Mouse (Mus musculus): ENCODE results near the gene Ssbp3. TPM values are rescaled to one million over a fixed set of nuclear protein-coding genes. Genes with fewer than 3 reads are reported as not detected.

Ssbp3 gene
- polyA plus RNA-seq, 1 experiment from 2014 or later: 190 TPM

DNA sequence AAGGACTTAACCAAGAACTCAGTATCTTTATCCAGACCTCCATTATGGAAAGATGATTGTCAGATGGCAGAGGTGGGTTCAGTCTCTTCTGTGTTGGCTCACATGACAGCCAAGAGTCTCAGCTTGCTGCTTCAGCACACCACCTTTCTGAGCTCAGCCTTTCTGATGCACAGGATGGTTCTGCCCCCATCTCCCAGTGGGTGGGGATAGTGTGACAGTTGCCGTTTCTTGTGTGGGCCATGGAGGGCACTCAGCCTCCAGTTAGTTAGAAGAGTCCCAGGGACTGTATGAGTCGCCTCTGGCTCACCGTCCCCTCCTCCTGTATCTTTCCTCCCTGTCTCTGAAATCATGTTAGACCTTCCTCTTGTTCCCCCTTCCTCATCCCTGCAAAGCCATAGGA, 55.9 kb downstream of the Ssbp3 start:
- Histone ChIP-seq H3K4me2 (no peak overlapping the region), H3K36me3 (peaks cover 31% of the 10 kb centered on the region), H3K27ac (no peak overlapping the region), H3K4me1 (peaks cover 82% of the 10 kb centered on the region), H3K9me3 (no peaks in the 10 kb centered on the region), H3K4me3 (no peak overlapping the region), H3K9ac (no peak overlapping the region), H3K27me3 (no peaks in the 10 kb centered on the region)
- ATAC-seq (ENCODE audit: insufficient number of reproducible peaks, insufficient read depth, low FRiP score, low TSS enrichment, low read depth): no peak
- WGBS: 81% methylated on average over 3 of the region's 3 CpGs

DNA sequence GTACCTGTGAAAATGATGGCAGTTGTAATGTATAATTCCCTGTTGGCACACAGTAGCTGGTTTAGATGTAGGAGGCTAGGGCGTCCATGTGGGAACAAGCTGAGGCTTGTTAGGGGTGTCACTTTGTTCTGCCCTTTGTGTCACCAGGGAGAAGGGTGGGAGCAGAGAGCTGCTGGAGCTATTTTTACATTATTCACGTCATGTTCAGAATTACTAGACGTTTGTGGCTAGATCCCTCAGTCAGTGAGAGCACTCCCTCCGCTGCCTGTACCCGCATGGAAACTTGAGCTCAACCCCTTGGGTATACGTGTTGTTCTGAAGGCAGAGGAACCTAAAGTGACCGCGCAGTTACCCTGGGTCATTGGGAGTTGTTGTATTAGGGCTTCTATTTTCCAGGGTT, 58.4 kb downstream of the Ssbp3 start:
- H3K27ac ChIP-seq: peak overlapping the region; percentile 64; the same call in 1 of the 2 replicates
- no peak for ATAC-seq (ENCODE audit: insufficient number of reproducible peaks, insufficient read depth, low FRiP score, low TSS enrichment, low read depth)
- H3K9ac ChIP-seq: no peak overlapping the region
- H3K9me3 ChIP-seq: no peaks in the 10 kb centered on the region
- H3K4me1 ChIP-seq: peaks cover 83% of the 10 kb centered on the region
- H3K27me3 ChIP-seq: no peaks in the 10 kb centered on the region
- H3K36me3 ChIP-seq: peaks cover 31% of the 10 kb centered on the region
- WGBS: 49% methylated on average over 8 of the region's 8 CpGs
- H3K4me2 ChIP-seq: no peak overlapping the region
- no peak overlapping the region for H3K4me3 ChIP-seq

DNA sequence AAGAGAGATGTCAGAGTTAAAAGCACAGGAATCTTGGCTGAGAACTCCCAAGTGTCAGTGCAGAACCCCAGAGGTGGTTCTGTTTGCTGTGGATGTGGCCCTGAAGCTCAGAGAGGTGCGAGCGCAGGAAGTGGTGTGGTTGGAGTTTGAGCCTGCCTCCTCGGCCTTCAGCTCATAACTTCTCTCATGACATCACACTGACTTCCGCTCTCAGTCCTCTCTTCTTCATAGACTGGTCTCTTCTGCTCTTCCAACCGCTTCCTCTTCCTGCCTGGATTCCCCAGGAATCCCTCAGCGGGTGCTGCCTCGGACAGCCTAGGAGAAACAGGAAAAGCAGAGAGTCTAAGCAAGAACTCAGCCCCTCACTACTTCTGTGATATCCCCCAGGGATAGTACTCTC, 60.3 kb downstream of the Ssbp3 start:
- Histone ChIP-seq H3K4me1 (peaks cover 85% of the 10 kb centered on the region), H3K9me3 (no peaks in the 10 kb centered on the region), H3K4me3 (no peak overlapping the region), H3K27ac (no peak overlapping the region), H3K4me2 (no peak overlapping the region), H3K36me3 (peaks cover 14% of the 10 kb centered on the region), H3K9ac (no peak overlapping the region), H3K27me3 (no peaks in the 10 kb centered on the region)
- ATAC-seq (ENCODE audit: insufficient number of reproducible peaks, insufficient read depth, low FRiP score, low TSS enrichment, low read depth): no peak
- 79% methylated on average over 7 of the region's 7 CpGs for WGBS

DNA sequence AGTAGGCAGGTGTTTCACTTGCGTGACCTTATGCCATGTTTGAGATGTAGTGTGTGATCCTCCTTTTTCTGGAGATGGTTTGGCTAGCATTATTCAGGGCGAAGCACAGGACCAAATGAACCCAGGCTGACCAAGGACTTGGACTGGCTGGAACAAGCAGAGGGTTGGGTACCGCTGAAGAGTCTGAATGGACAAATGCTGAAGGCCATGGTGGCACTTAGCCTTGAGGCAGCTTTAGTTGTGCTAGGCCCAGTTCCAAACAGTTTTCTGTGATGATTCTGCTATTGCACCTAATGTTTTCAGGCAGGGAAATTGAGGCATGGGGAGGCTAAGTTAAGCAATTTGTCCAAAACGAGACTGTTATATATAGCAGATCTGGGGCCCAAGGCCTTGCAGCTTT, 61.6 kb downstream of the Ssbp3 start:
- no peak for ATAC-seq (ENCODE audit: insufficient number of reproducible peaks, insufficient read depth, low FRiP score, low TSS enrichment, low read depth)

DNA sequence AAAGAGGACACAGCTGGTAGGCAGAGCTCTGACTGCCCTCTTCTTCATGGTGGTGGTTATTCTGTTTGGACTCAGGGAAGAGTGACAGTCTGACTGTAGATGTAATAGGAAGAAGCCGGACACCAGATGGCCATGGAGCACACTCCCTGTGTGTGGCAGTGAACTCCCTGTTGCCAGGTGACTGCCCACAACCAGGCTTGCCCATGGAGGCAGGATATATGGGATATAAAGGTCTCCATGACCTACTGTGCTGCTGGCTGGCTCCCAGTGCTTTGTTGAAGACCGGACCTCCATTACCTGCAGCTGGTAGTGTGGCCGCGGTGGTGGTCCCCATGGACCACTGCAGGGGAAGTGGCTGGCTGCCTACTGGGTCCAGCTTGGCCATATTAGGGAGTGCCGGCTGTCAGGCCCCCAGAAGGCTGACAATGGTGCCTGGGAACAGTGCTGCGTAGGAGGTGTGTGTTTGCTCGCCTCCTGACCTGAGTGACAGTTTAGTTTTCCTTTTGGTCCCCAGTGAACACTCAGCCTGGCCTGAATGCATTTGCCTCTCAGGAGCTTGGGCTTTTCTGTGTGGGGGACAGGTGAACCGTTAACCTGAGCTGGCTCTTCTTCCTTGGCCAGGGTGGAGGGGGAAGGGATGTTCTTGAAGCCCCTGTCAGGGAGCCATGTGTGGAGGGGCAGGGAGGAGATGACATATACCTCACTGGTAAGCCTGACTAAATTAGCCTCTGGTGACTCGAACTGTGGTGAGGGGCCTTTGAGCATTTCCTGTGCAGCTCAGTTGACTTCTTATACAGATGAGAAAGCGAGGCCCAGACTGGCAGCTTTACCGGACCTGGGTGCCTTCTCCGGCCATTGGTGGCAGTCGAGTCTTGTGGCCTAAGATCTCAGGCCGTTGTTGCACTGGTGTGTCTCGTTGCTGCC, 62.2 kb downstream of the Ssbp3 start:
- 70% methylated on average over 15 of the region's 15 CpGs for WGBS
- no peak overlapping the region for H3K4me2 ChIP-seq
- 0 out of 2 replicates have a peak overlapping the region, but pooled peaks have one; percentile 21 for H3K9ac ChIP-seq
- H3K27me3 ChIP-seq: no peaks in the 10 kb centered on the region
- H3K36me3 ChIP-seq: 0 out of 2 replicates have a peak, but pooled peaks cover 4% of the 10 kb centered on the region
- peak overlapping the region; percentile 60 for H3K27ac ChIP-seq
- ATAC-seq (ENCODE audit: insufficient number of reproducible peaks, insufficient read depth, low FRiP score, low TSS enrichment, low read depth): no peak
- no peaks in the 10 kb centered on the region for H3K9me3 ChIP-seq
- no peak overlapping the region for H3K4me3 ChIP-seq
- H3K4me1 ChIP-seq: peaks cover 96% of the 10 kb centered on the region

More for the DNA sequence above, 61.6 kb downstream of the Ssbp3 start:
- Histone ChIP-seq H3K4me3 (no peak overlapping the region), H3K4me1 (peaks cover 93% of the 10 kb centered on the region), H3K27ac (no peak overlapping the region; the same call in none of the 2 replicates), H3K9ac (no peak overlapping the region), H3K9me3 (no peaks in the 10 kb centered on the region), H3K27me3 (no peaks in the 10 kb centered on the region), H3K36me3 (0 out of 2 replicates have a peak, but pooled peaks cover 4% of the 10 kb centered on the region), H3K4me2 (no peak overlapping the region)
- 81% methylated on average over 4 of the region's 4 CpGs for WGBS

DNA sequence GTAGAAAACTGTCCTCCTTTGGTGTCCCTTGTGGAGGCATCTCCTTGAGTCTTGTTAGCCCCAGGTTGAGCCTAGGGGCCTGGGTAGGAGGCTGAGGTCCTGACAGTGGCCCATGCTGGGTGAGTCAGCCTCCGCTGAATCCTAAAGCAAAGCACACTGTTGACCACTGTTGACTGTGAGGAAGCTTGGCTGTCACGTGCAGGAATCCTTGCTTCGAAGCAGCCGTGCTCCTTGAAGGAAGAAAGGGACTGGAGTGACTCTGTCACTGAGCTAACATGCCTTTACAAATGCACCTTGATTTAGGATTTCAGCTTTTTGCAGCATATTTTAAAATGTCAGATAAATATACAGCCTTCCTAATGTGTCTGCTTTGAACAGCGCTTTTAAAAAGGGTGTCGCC, 64.8 kb downstream of the Ssbp3 start:
- WGBS: 66% methylated on average over 6 of the region's 6 CpGs
- Histone ChIP-seq H3K4me3 (no peak overlapping the region), H3K36me3 (no peaks in the 10 kb centered on the region; the same call in 1 of the 2 replicates), H3K4me2 (no peak overlapping the region), H3K4me1 (peaks cover 98% of the 10 kb centered on the region), H3K9ac (no peak overlapping the region), H3K9me3 (no peaks in the 10 kb centered on the region), H3K27ac (peak overlapping the region; percentile 34), H3K27me3 (no peaks in the 10 kb centered on the region)
- no peak for ATAC-seq (ENCODE audit: insufficient number of reproducible peaks, insufficient read depth, low FRiP score, low TSS enrichment, low read depth)

DNA sequence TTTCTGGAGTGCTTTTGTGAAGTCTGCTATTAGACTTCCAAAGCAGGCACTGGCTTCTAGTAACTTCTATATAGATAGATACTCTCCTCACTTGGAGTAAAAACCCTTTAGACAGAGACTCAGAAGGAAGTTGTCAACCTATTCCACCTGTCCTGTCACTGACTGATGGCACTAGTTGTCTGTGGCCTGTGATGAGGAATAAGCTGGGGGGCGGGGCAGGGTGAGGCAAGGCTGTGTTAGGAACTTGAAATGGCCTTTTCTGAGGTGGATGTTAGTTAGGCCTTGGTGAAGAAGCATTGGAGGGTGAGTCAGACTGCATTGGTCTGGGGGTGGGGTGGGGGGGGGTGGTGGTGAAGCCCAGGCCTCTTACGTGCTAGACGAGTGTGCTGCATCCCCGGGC, 65.4 kb downstream of the Ssbp3 start:
- no peaks in the 10 kb centered on the region; the same call in 1 of the 2 replicates for H3K36me3 ChIP-seq
- no peak for ATAC-seq (ENCODE audit: insufficient number of reproducible peaks, insufficient read depth, low FRiP score, low TSS enrichment, low read depth)
- H3K9ac ChIP-seq: no peak overlapping the region
- H3K4me2 ChIP-seq: no peak overlapping the region
- 40% methylated on average over 4 of the region's 4 CpGs for WGBS
- H3K27me3 ChIP-seq: no peaks in the 10 kb centered on the region
- peak overlapping the region; percentile 23; the same call in 1 of the 2 replicates for H3K27ac ChIP-seq
- peaks cover 98% of the 10 kb centered on the region for H3K4me1 ChIP-seq
- H3K4me3 ChIP-seq: no peak overlapping the region
- no peaks in the 10 kb centered on the region for H3K9me3 ChIP-seq

DNA sequence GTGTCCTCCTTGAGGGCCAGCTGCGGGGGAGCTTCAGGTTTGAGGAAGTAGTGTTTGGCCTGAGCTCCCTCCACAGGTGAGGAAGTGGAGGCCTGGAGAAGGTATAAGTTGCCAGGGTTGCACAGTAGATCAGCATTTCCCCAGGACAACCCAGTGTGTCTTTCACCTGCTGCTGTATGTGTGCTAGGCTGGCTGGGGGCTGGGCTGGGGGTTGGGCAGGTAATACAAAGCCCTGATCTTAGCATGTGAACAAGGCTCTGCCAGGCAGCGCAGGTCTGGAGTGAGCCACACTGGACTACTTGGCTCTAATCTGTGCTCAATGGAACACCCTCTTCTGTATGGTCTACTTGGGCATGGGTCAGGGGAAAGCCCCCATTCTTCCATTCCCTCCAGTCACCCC, 66.1 kb downstream of the Ssbp3 start:
- Histone ChIP-seq H3K9ac (no peak overlapping the region), H3K4me2 (no peak overlapping the region)

DNA sequence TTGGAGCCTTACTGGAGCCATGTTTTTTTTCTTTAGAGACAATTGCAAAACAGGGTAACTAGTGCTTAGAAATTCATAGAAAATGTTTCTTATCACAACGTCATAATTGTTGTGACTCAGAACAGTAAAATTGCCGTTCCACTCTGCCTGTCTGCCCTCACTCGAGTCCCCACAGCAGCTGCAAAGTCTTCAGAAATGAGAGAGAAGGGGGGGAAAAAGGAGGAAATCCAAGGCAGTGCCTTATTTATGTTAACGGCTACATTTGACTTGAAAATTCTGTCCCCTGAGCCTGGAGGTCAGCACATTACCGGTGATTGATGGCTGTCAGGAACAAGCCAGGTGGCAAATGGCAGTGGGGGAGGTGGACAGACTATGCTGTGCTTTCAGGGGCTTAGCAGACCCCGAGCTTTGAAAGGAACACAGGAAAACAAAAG, 66.7 kb downstream of the Ssbp3 start:
- H3K4me1 ChIP-seq: peaks cover 97% of the 10 kb centered on the region
- no peaks in the 10 kb centered on the region for H3K27me3 ChIP-seq
- no peak overlapping the region for H3K9ac ChIP-seq
- H3K4me3 ChIP-seq: no peak overlapping the region
- no peaks in the 10 kb centered on the region; the same call in 1 of the 2 replicates for H3K36me3 ChIP-seq
- no peak for ATAC-seq (ENCODE audit: insufficient number of reproducible peaks, insufficient read depth, low FRiP score, low TSS enrichment, low read depth)
- peak overlapping the region; percentile 58 for H3K27ac ChIP-seq
- H3K4me2 ChIP-seq: peak overlapping the region; percentile 17; the same call in 1 of the 2 replicates
- WGBS: 5% methylated on average over 6 of the region's 6 CpGs
- no peaks in the 10 kb centered on the region for H3K9me3 ChIP-seq

More for the DNA sequence above, 66.1 kb downstream of the Ssbp3 start:
- ATAC-seq (ENCODE audit: insufficient number of reproducible peaks, insufficient read depth, low FRiP score, low TSS enrichment, low read depth): no peak
- H3K27me3 ChIP-seq: no peaks in the 10 kb centered on the region
- peaks cover 98% of the 10 kb centered on the region for H3K4me1 ChIP-seq
- peak overlapping the region; percentile 23; the same call in 1 of the 2 replicates for H3K27ac ChIP-seq
- no peaks in the 10 kb centered on the region; the same call in 1 of the 2 replicates for H3K36me3 ChIP-seq
- H3K4me3 ChIP-seq: no peak overlapping the region
- WGBS: 58% methylated on average over 2 of the region's 2 CpGs
- no peaks in the 10 kb centered on the region for H3K9me3 ChIP-seq

DNA sequence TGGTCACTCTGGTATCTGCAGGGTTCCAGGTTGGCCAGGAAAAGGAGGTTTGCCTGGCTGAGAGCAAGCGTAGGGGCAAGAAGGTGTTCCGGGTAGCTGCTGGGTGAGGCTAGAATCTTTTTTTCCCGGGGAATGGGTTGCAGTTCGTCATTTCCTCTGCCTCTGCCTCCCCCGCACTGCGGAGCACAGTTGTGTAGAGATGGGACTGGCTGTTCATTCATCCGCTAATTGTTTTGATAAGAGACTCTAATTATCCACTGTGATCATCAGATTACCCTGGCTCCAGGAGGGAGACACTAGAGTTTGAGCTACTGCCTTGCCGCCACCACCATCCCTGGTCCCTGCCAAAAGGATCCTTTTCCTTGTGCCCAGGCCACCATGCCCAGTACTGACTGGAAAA, 67.9 kb downstream of the Ssbp3 start:
- no peaks in the 10 kb centered on the region for H3K27me3 ChIP-seq
- peak overlapping the region; percentile 27; the same call in 1 of the 2 replicates for H3K9ac ChIP-seq
- no peak overlapping the region for H3K4me3 ChIP-seq
- ATAC-seq (ENCODE audit: insufficient number of reproducible peaks, insufficient read depth, low FRiP score, low TSS enrichment, low read depth): no peak
- WGBS: 43% methylated on average over 8 of the region's 8 CpGs
- H3K36me3 ChIP-seq: no peaks in the 10 kb centered on the region; the same call in 1 of the 2 replicates
- peak overlapping the region; percentile 58 for H3K27ac ChIP-seq
- peaks cover 97% of the 10 kb centered on the region for H3K4me1 ChIP-seq
- no peaks in the 10 kb centered on the region for H3K9me3 ChIP-seq
- H3K4me2 ChIP-seq: no peak overlapping the region

DNA sequence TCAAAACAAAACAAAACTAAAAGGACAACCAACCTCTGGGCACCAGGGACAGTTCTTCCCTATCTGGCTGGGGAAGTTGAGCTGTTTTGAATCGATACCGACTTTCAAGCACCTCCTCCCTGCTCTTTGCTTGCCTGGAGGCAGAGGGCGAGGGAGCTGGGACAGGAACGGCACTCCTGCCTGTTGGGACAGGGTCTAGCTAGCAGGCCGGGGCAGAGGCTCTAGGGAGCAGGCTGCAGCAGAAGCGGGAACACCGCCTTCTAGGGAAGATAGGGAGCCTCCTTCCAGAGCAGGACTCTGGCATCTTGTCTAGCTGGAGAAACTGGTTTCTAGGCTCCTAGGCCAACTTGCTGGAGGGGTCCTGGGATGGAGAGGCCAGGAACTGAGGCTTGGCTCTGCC, 70.2 kb downstream of the Ssbp3 start:
- 0 out of 2 replicates have a peak, but pooled peaks have one; percentile 27 for ATAC-seq (ENCODE audit: insufficient number of reproducible peaks, insufficient read depth, low FRiP score, low TSS enrichment, low read depth)
- H3K4me1 ChIP-seq: peaks cover 98% of the 10 kb centered on the region
- peak overlapping the region; percentile 65 for H3K27ac ChIP-seq
- H3K4me2 ChIP-seq: peak overlapping the region; percentile 9; the same call in 1 of the 2 replicates
- WGBS: 23% methylated on average over 7 of the region's 7 CpGs
- H3K36me3 ChIP-seq: no peaks in the 10 kb centered on the region; the same call in 1 of the 2 replicates
- H3K9me3 ChIP-seq: no peaks in the 10 kb centered on the region
- H3K4me3 ChIP-seq: no peak overlapping the region
- H3K27me3 ChIP-seq: no peaks in the 10 kb centered on the region
- H3K9ac ChIP-seq: no peak overlapping the region

Data from embryonic facial prominence, embryonic 13.5 days (tissue).